Mouse (Mus musculus) testis, adult 2 months (tissue): Measurements from ENCODE around the gene Dgkg.

Source experiments
- CTCF ChIP-seq: fragments of 200-500 bp; IDR thresholded peaks from 2 replicates; pipeline ENCODE4 v1.5.1; 2012; ENCODE audit warnings: low read depth, mild to moderate bottlenecking, inconsistent platforms, low read length, moderate library complexity; ENCODE audit not compliant: control insufficient read depth, insufficient read depth, insufficient replicate concordance
- POLR2A ChIP-seq: fragments of 200-500 bp; IDR thresholded peaks from 2 replicates; pipeline ENCODE4 v1.6.1; 2012; ENCODE audit warnings: low read depth, mild to moderate bottlenecking, inconsistent platforms, low read length, moderate library complexity; ENCODE audit not compliant: control insufficient read depth

- TF ChIP-seq CTCF: no peak
- no peak for TF ChIP-seq POLR2A
Measured at GRCm38 (mm10) chr16:22501855-22502254, 155.2 kb downstream of the Dgkg start.
